Mouse (Mus musculus): ENCODE measurements around the gene Fubp1. TPM values are rescaled to one million over a fixed set of nuclear protein-coding genes. Genes with fewer than 3 reads are reported as not detected.

The Fubp1 gene
- total RNA-seq (2023) = 247 to 276 TPM (median 259 TPM) in 4 replicates

DNA sequence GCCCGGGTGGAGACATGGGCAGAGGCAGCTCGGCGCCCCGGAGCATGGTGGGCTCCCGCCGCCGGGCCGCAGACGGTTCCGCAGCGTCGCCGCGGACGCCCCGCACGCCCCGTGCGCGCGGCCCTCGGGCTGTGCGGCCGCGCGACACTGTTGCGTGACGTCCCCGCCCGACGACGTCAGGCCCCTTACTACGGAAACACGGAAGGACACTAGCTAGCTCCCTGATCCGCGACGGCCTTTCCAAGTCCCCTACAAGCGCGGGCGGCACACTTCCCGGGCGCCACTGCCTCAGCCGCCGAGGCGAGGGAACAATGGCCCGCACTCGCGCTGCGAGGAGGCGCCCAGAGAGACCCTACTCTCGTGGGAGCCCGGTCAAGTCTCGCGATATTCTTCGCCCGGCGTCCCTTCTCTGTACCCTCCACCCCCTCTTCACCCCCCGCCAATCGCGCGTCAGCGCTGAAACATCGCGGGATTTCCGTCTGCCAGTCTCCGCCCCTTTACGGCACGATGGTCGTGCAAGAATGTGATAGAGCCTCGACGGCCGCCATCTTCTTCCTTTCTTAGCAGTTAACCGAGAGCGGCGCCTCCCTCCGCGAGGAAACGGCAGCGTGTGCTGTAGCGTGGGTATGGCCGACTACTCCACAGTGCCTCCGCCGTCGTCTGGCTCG, at the start of gene Fubp1, which contains the start of gene Dnajb4:
Gene Fubp1 (plus strand): TSS at position 456 of the 668 bp plus-strand sequence.
Gene Dnajb4 (minus strand): TSS at position 336 of the 668 bp plus-strand sequence.

GRCm38 (mm10) chr3:152166099-152166423, 44.2 kb upstream of the Fubp1 start, which contains the start of gene Gipc2:
Gipc2 (minus strand) TSS chr3:152166230.

GRCm38 (mm10) chr3:152266036-152266421, 55.8 kb downstream of the Fubp1 start, which contains the start of gene Nexn:
Nexn (minus strand) TSS chr3:152266350.

Other genes starting within 250 kb of the Fubp1 start
- not detected in 4 replicates for gene Gipc2, start 44.2 kb upstream of the Fubp1 start, total RNA-seq (2023)
- gene Dnajb4, start 120 bp upstream of the Fubp1 start, total RNA-seq (2023) = 58.0 to 73.8 TPM (median 67.7 TPM) in 4 replicates
- gene Nexn, start 55.9 kb downstream of the Fubp1 start, total RNA-seq (2023) = not detected in 4 replicates
- gene Miga1, start 130.0 kb downstream of the Fubp1 start, total RNA-seq (2023) = 27.3 to 32.3 TPM (median 29.9 TPM) in 4 replicates
- 63.2 to 68.3 TPM (median 65.6 TPM) in 4 replicates for gene Usp33, start 136.1 kb downstream of the Fubp1 start, total RNA-seq (2023)
- 58.7 to 65.8 TPM (median 62.8 TPM) in 4 replicates for gene Zzz3, start 185.1 kb downstream of the Fubp1 start, total RNA-seq (2023)